Mouse (Mus musculus): ENCODE results near the gene Ctnna3.

DNA sequence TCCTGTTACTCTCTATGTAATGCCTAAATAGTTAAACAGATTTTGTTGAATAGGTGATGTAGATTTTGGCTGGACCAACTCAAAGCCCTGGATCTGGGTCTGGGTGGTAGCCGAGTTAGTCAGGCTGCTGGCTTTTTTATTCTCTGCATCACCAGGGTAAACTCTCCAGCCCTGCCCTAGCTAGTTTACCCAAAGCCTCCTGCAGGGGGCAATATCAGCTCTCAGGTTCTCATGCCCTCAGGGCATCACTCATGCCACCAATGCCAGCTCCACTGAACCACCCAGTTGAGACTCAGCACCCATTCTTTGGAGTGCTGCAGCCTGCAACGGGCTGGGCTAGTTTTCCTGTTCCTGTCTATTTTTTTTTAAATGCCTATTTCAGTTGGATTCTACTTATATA is 1431.5 kb downstream of the Ctnna3 start:
- no peak for TF ChIP-seq CTCF (IDR thresholded peaks at IDR 0.05; ENCODE audit: low read depth)
- no peak for TF ChIP-seq EP300 (IDR thresholded peaks at IDR 0.05; ENCODE audit: low read depth)
